Mouse (Mus musculus): ENCODE measurements at regions not wholly inside any gene's neighbourhood (a gene's known extent, or its start where the extent isn't known, plus 50 kb on each side); places are given as distances from the start of the nearest gene placed in this dataset.
"Not testable (repeated sequence)": the region's sequence is repeated elsewhere in the genome, so short reads cannot be mapped to it uniquely, and the experiment has no call there.

DNA sequence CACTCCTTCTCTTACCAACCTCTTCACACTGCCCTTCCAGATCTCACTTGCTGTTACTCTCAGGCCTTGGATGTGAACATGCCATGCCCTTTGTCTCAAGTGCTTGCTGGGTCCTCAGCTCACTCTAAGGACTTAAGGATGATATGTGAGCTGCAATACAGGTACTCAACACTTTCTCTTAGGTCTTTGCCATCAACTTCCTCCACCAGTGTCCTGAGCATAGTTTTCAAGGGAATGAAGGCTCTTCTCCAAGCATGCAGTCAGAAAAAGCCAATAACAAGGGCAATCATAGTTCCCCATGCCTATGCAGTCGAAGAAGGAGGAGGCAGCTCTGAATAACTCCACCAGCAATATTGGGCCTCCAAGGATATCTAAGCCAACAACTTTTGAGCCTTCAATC is 235.1 kb downstream of the Snurf start:
- TF ChIP-seq CTCF (IDR thresholded peaks at IDR 0.05; ENCODE audit: borderline replicate concordance, insufficient read depth, low read depth, low read length); POLR2A (IDR thresholded peaks at IDR 0.05; ENCODE audit: borderline replicate concordance, insufficient read depth, low read length): not testable (repeated sequence)
